Mouse (Mus musculus): Measurements from ENCODE around the gene Proser1. TPM values are rescaled to one million over a fixed set of nuclear protein-coding genes. Genes with fewer than 3 reads are reported as not detected.

Gene Proser1
- polyA plus RNA-seq, 1 experiment from 2014 or later: 4.0 TPM

DNA sequence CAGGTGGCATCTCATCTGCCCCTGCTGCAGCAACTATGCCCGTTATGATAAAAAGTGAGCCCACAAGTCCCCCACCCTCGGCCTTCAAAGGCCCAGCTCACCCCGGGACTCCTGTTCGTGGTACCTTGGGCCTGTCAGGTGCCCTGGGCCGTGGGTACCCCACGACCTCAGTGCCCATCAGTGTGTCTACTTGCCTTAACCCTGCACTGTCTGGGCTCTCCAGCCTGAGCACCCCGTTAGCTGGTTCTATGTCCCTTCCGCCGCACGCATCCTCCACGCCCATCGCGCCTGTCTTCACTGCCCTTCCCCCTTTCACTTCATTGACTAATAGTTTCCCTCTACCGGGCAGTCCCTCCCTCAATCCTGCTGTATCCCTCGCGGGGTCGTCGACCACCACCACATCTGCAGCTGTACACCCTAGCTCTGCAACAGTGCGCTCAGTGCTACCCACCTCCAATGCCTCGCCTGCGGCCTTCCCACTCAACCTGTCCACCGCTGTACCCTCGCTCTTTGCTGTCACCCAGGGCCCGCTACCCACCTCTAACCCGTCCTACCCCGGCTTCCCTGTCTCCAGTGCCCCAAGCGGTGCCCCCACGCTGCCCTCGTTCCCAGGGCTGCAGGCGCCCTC, 15.1 kb downstream of the Proser1 start:
- Histone ChIP-seq H3K4me1 (ENCODE audit: insufficient read depth) (no peaks in the 10 kb centered on the region), H3K4me3 (ENCODE audit: low read depth, low read length) (no peak overlapping the region), H3K4me2 (ENCODE audit: low read depth, low read length) (no peak overlapping the region), H3K9me3 (ENCODE audit: low read length) (no peaks in the 10 kb centered on the region), H3K27ac (ENCODE audit: low read depth) (no peak overlapping the region), H3K9ac (replicated peaks) (no peak overlapping the region), H3K27me3 (ENCODE audit: insufficient read depth, low read length) (no peaks in the 10 kb centered on the region), H3K36me3 (replicated peaks; ENCODE audit: insufficient read depth, low read length) (peaks cover 68% of the 10 kb centered on the region)
- ATAC-seq (no peak), DNase-seq (no peak)
- TF ChIP-seq EP300 (IDR thresholded peaks at IDR 0.05; ENCODE audit: low read depth) (no peak), CTCF (IDR thresholded peaks at IDR 0.05; ENCODE audit: low read depth) (no peak)
- WGBS (ENCODE audit: insufficient replicate concordance): 93% methylated on average over 30 of the region's 30 CpGs

DNA sequence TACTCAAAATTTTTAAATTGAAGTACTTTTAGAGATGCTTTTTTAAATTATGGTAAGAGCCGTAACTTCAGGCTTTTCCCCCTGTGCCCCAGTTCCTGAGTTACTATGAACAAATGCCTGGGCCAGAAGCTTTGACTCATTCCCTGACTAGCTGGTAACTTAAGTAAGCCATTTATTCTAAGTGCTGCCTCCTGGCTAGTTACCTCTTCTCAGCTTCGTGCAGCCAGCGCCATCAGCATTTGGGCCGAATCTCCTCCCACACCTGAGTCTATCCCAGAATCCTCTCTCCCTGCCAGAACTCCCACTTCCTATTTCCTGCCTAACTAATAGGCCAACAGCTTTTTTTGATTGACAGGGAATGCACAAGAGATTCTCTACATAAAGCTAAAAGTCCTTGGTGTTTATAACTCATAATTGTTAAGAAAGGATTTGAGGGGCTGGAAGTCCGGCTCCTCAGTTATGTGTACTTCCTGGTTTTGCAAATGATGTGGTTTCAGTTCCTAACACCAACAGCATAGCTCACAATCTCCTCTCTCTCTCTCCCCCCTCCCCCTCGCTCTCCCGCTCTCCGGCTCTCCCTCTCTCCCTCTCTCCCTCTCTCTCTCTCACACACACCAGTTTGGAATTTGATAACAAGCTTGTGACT, 20.1 kb downstream of the Proser1 start:
- DNase-seq: no peak
- TF ChIP-seq EP300 (IDR thresholded peaks at IDR 0.05; ENCODE audit: low read depth): no peak
- no peak for TF ChIP-seq CTCF (IDR thresholded peaks at IDR 0.05; ENCODE audit: low read depth)
- no peak overlapping the region for H3K4me3 ChIP-seq (ENCODE audit: low read depth, low read length)
- 62% methylated on average over 8 of the region's 8 CpGs for WGBS (ENCODE audit: insufficient replicate concordance)
- H3K9ac ChIP-seq (replicated peaks): no peak overlapping the region
- ATAC-seq: no peak
- H3K4me2 ChIP-seq (ENCODE audit: low read depth, low read length): no peak overlapping the region
- no peaks in the 10 kb centered on the region; the same call in 1 of the 2 replicates for H3K4me1 ChIP-seq (ENCODE audit: insufficient read depth)
- peaks cover 24% of the 10 kb centered on the region for H3K36me3 ChIP-seq (replicated peaks; ENCODE audit: insufficient read depth, low read length)
- no peaks in the 10 kb centered on the region for H3K27me3 ChIP-seq (ENCODE audit: insufficient read depth, low read length)
- no peak overlapping the region for H3K27ac ChIP-seq (ENCODE audit: low read depth)
- no peaks in the 10 kb centered on the region for H3K9me3 ChIP-seq (ENCODE audit: low read length)

DNA sequence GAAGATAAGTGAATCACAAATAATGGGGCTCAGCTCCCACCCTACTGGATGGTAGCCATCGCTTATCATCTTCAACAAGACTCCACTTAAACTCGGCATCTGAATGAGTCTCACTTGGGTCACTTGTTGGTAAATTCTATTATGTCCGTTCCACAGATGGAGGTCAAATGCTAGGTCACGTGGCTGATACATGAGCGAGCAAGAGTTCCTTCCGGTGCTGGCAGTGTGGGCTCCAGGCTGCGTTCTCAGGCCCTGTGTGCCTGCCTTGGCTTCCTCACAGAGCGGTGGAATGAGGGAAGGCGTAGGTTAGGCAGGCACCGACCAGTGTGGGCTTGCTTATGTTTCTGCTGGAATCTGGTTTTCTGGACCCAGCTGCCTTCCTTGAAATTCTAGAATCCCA, 23.1 kb downstream of the Proser1 start:
- no peak overlapping the region for H3K4me3 ChIP-seq (ENCODE audit: low read depth, low read length)
- H3K9me3 ChIP-seq (ENCODE audit: low read length): no peaks in the 10 kb centered on the region
- peaks cover 7% of the 10 kb centered on the region; the same call in 1 of the 2 replicates for H3K36me3 ChIP-seq (replicated peaks; ENCODE audit: insufficient read depth, low read length)
- TF ChIP-seq EP300 (IDR thresholded peaks at IDR 0.05; ENCODE audit: low read depth) (no peak), CTCF (IDR thresholded peaks at IDR 0.05; ENCODE audit: low read depth) (no peak)
- H3K27me3 ChIP-seq (ENCODE audit: insufficient read depth, low read length): no peaks in the 10 kb centered on the region
- H3K9ac ChIP-seq (replicated peaks): no peak overlapping the region
- 0 out of 2 replicates have a peak, but pooled peaks have one; percentile 41 for ATAC-seq
- H3K27ac ChIP-seq (ENCODE audit: low read depth): peak overlapping the region; percentile 2; the same call in 1 of the 2 replicates
- no peak for DNase-seq
- 74% methylated on average over 10 of the region's 10 CpGs for whole genome bisulfite sequencing (ENCODE audit: insufficient replicate concordance)
- H3K4me2 ChIP-seq (ENCODE audit: low read depth, low read length): no peak overlapping the region
- H3K4me1 ChIP-seq (ENCODE audit: insufficient read depth): no peaks in the 10 kb centered on the region; the same call in 1 of the 2 replicates

DNA sequence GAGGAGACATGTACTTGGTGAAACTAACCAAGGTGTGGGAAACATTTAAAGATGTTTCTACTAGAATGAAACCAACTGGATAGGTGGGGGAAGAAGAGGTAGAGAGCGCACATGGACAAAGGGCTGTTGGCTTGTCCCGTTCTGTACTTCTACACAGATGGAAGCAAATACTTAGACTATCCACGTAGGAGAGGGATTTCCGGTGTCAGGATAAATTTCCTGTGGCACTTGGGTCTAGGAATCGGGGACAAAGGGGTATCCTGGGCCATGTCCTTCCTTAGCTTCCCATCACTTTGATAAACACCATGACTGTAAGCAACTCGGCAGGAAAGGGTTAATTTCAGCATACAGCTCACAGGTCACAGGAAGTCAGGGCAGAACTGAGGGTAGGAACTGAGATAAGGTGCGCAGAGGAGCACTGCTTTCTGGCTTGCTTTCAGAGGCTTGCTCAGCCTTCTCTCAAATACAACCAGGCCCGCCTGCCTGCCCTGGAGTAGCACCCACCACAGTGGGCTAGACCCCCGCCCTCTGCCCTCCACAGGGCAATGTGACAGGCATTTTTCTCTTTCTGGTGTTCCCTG, 23.6 kb downstream of the Proser1 start:
- no peaks in the 10 kb centered on the region for H3K27me3 ChIP-seq (ENCODE audit: insufficient read depth, low read length)
- H3K36me3 ChIP-seq (replicated peaks; ENCODE audit: insufficient read depth, low read length): peaks cover 4% of the 10 kb centered on the region; the same call in 1 of the 2 replicates
- 36% methylated on average over 9 of the region's 9 CpGs for WGBS (ENCODE audit: insufficient replicate concordance)
- TF ChIP-seq EP300 (IDR thresholded peaks at IDR 0.05; ENCODE audit: low read depth): no peak; the same call in 1 of the 2 replicates
- no peak for TF ChIP-seq CTCF (IDR thresholded peaks at IDR 0.05; ENCODE audit: low read depth)
- ATAC-seq (peak; percentile 57), DNase-seq (no peak)
- H3K4me2 ChIP-seq (ENCODE audit: low read depth, low read length): no peak overlapping the region
- H3K9ac ChIP-seq (replicated peaks): no peak overlapping the region
- H3K9me3 ChIP-seq (ENCODE audit: low read length): no peaks in the 10 kb centered on the region
- no peak overlapping the region for H3K4me3 ChIP-seq (ENCODE audit: low read depth, low read length)
- peak overlapping the region; percentile 39; the same call in 1 of the 2 replicates for H3K27ac ChIP-seq (ENCODE audit: low read depth)
- no peaks in the 10 kb centered on the region; the same call in 1 of the 2 replicates for H3K4me1 ChIP-seq (ENCODE audit: insufficient read depth)

DNA sequence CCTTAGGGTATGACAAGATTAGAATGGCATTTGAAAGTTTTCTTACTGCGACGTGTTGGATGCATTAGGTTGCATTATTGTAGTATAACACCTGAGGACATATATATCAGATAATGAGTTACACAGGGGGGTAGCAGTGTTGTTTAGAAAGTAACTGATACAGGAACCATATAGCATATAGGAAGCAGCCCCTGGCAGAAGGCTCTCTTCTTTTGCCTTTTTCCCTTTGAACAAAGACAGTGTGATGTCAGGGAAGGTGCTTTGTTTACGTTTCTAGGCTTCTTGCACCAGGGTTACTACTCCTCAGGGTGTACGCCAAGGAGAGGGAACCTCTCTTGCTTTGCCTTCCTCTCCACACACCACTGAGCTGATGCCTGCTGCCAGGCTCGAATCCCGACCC, 24.9 kb downstream of the Proser1 start, which contains the start of gene Stoml3:
Gene Stoml3 (plus strand): TSS at position 301 of the 400 bp plus-strand sequence.
- Histone ChIP-seq H3K9me3 (ENCODE audit: low read length) (no peaks in the 10 kb centered on the region), H3K4me2 (ENCODE audit: low read depth, low read length) (no peak within 1 kb of the TSS), H3K36me3 (replicated peaks; ENCODE audit: insufficient read depth, low read length) (no peaks in the 10 kb centered on the region), H3K4me1 (ENCODE audit: insufficient read depth) (no peaks in the 10 kb centered on the region; the same call in 1 of the 2 replicates), H3K4me3 (ENCODE audit: low read depth, low read length) (no peak within 1 kb of the TSS), H3K27me3 (ENCODE audit: insufficient read depth, low read length) (no peaks in the 10 kb centered on the region), H3K27ac (ENCODE audit: low read depth) (peak within 1 kb of the TSS; percentile 39; the same call in 1 of the 2 replicates), H3K9ac (replicated peaks) (no peak within 1 kb of the TSS)
- WGBS (ENCODE audit: insufficient replicate concordance): 72% methylated on average over 6 of the region's 6 CpGs
- TF ChIP-seq EP300 (IDR thresholded peaks at IDR 0.05; ENCODE audit: low read depth): no peak
- no peak for TF ChIP-seq CTCF (IDR thresholded peaks at IDR 0.05; ENCODE audit: low read depth)
- no peak for ATAC-seq
- no peak for DNase-seq

DNA sequence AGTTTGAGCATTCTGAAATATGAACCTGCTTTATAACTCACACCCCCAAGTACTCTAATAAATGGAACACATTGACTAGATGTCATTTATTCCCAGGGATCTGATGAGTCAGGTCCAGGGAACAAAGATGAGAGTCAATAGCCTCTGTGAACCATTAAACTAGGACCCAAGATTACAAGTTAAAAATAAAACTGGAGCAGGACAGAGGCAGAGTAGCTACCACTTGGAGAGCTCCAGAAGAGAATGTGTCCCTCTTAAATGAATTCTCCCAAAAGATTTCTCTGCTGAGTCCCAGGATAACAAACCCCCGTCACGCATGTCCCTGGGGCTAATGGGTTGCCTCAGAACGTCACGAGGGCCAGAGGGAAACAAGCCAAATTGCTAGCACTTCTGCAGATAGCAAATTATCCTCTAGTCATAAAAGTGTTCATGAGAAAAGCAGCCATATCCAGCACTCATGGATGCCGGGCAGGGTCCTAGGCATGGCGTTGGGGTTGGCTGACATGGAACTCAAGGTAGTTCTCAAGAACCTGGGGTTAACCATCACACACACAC, 35.0 kb downstream of the Proser1 start:
- H3K4me1 ChIP-seq (ENCODE audit: insufficient read depth): no peaks in the 10 kb centered on the region
- 67% methylated on average over 6 of the region's 6 CpGs for WGBS (ENCODE audit: insufficient replicate concordance)
- no peaks in the 10 kb centered on the region for H3K27me3 ChIP-seq (ENCODE audit: insufficient read depth, low read length)
- no peak overlapping the region for H3K4me2 ChIP-seq (ENCODE audit: low read depth, low read length)
- H3K9me3 ChIP-seq (ENCODE audit: low read length): no peaks in the 10 kb centered on the region
- no peaks in the 10 kb centered on the region for H3K36me3 ChIP-seq (replicated peaks; ENCODE audit: insufficient read depth, low read length)
- no peak overlapping the region for H3K9ac ChIP-seq (replicated peaks)
- TF ChIP-seq EP300 (IDR thresholded peaks at IDR 0.05; ENCODE audit: low read depth) (no peak), CTCF (IDR thresholded peaks at IDR 0.05; ENCODE audit: low read depth) (no peak)
- H3K4me3 ChIP-seq (ENCODE audit: low read depth, low read length): no peak overlapping the region
- ATAC-seq (no peak), DNase-seq (no peak)
- H3K27ac ChIP-seq (ENCODE audit: low read depth): no peak overlapping the region

Measured in liver, postnatal 0 days (tissue).